Mouse (Mus musculus) small intestine, adult 2 months (tissue): ENCODE data around the gene Gm20388.

Experiments
- CTCF ChIP-seq: fragments of 200-500 bp; IDR thresholded peaks from 2 replicates; pipeline ENCODE4 v1.5.1; 2012; ENCODE audit warnings: low read depth, mild to moderate bottlenecking, control low read depth, inconsistent platforms, low read length, moderate library complexity, mixed read lengths; ENCODE audit not compliant: insufficient replicate concordance, insufficient read length; ENCODE audit errors: extremely low read depth
- POLR2A ChIP-seq: fragments of 200-500 bp; IDR thresholded peaks from 2 replicates; pipeline ENCODE4 v1.6.1; 2012; ENCODE audit warnings: low read depth, mild to moderate bottlenecking, control low read depth, inconsistent platforms, low read length, moderate library complexity

DNA sequence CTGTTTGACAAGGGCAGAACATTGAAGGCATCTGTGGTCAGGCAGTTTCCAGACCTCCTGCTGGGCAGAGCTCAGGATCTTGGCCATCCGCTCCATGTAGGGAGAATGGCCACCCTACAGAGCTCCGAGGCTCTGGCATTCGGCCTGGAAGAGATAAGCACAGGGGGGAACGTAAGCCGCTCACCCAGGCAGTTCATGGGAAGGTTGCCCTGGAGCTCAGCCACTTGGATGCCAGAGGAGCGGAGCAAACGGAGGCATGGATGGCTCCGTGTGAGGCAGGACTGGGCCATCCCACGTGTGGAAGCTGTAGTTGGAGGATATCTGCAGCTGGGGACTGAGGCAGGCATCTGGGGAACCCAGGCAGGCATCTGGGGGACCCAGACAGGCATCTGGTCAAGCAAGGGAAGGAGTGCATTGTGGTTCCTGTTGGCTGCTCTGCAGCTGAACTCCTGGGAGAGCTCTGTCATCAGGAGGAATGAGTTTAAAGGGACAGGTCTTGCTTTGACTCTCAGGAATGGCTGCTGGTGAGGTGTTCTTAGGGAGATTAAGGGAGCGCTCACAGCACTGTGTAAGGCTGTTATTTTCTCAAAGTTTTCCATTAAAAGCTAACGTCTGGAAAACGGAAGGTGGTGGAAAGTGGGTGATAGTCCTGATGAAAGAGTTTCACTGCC lies 4406.0 kb downstream of the Gm20388 start:
- TF ChIP-seq CTCF (no peak), POLR2A (no peak)
